ENCODE assay signal across 42 mouse cellular contexts in genomic region chr10:88715621-88716020, GRCm38 (mm10). TPM values are rescaled to one million over a fixed set of nuclear protein-coding genes. Genes with fewer than 3 reads are reported as not detected.
"Had no signal": no experiment of that assay in that cellular context is flagged by ENCODE, and none has a peak within 500 bp of the region (broad histone marks: within the 10 kb centered on the region; RNA-seq: fewer than 3 reads in every experiment).

No protein-coding gene starts in this region.

- H3K36me3 ChIP-seq: heart, embryonic 10.5 days; heart, embryonic 12.5 days; heart, embryonic 13.5 days; heart, embryonic 15.5 days; hindbrain, embryonic 10.5 days; hindbrain, embryonic 12.5 days; hindbrain, embryonic 13.5 days; hindbrain, embryonic 15.5 days; intestine, embryonic 15.5 days; kidney, embryonic 15.5 days had no signal

- H3K4me2 ChIP-seq: heart, embryonic 12.5 days; heart, embryonic 13.5 days; heart, embryonic 15.5 days; hindbrain, embryonic 12.5 days; hindbrain, embryonic 13.5 days; hindbrain, embryonic 14.5 days; hindbrain, embryonic 15.5 days; intestine, embryonic 15.5 days; kidney, embryonic 15.5 days had no signal

- H3K27ac ChIP-seq: heart, embryonic 10.5 days; heart, embryonic 13.5 days; heart, embryonic 15.5 days; hindbrain, embryonic 10.5 days; hindbrain, embryonic 12.5 days; hindbrain, embryonic 13.5 days; hindbrain, embryonic 14.5 days; hindbrain, embryonic 15.5 days; hindbrain, postnatal 0 days; intestine, embryonic 15.5 days; kidney, embryonic 15.5 days; kidney, postnatal 0 days; layer of hippocampus, adult 2 months; left cerebral cortex, adult 2 months had no signal

- H3K9me3 ChIP-seq: heart, embryonic 10.5 days; heart, embryonic 12.5 days; heart, embryonic 13.5 days; heart, embryonic 15.5 days; hindbrain, embryonic 10.5 days; hindbrain, embryonic 12.5 days; hindbrain, embryonic 13.5 days; hindbrain, embryonic 15.5 days; intestine, embryonic 15.5 days; kidney, embryonic 15.5 days had no signal

- H3K27me3 ChIP-seq: heart, embryonic 15.5 days; hindbrain, embryonic 12.5 days; hindbrain, embryonic 13.5 days; hindbrain, embryonic 15.5 days; intestine, embryonic 15.5 days had no signal

- H3K9ac ChIP-seq: heart, embryonic 12.5 days; heart, embryonic 13.5 days; heart, embryonic 15.5 days; hindbrain, embryonic 12.5 days; hindbrain, embryonic 13.5 days; hindbrain, embryonic 14.5 days; hindbrain, embryonic 15.5 days; intestine, embryonic 15.5 days; kidney, embryonic 15.5 days had no signal

- H3K4me3 ChIP-seq: heart, embryonic 10.5 days; heart, embryonic 12.5 days; heart, embryonic 13.5 days; heart, embryonic 15.5 days; hindbrain, embryonic 10.5 days; hindbrain, embryonic 12.5 days; hindbrain, embryonic 13.5 days; hindbrain, embryonic 15.5 days; intestine, embryonic 15.5 days; kidney, embryonic 15.5 days; layer of hippocampus, adult 2 months; left cerebral cortex, adult 2 months had no signal

- H3K4me1 ChIP-seq: heart, embryonic 10.5 days; heart, embryonic 12.5 days; heart, embryonic 13.5 days; heart, embryonic 15.5 days; hindbrain, embryonic 13.5 days; hindbrain, embryonic 15.5 days; intestine, embryonic 15.5 days; kidney, embryonic 15.5 days had no signal

- ATAC-seq: hindbrain, embryonic 16.5 days; hindbrain, postnatal 0 days; inflammation-experienced regulatory T-cells, adult 6 months; intestine, embryonic 15.5 days; intestine, embryonic 16.5 days; intestine, postnatal 0 days had no signal

- DNase-seq: heart, postnatal 10 days; heart, postnatal 14 days; heart, postnatal 36 days; heart, postnatal 4 days; kidney, adult 11 months; kidney, adult 18-20 months; kidney, adult 2 months; kidney, adult 8-10 months; kidney, adult 9 months; kidney, postnatal 10 days; kidney, postnatal 14 days; kidney, postnatal 25 days; kidney, postnatal 36 days; kidney, postnatal 4 days; layer of hippocampus, adult 9-11 months; layer of hippocampus, postnatal 36 days had no signal

RNA-seq across cellular contexts. Expression of gene Spic, which starts 30.8 kb away (rescaled TPM):
- total RNA-seq: heart, postnatal 4 days; hindbrain, postnatal 0 days; layer of hippocampus, adult 18-20 months; layer of hippocampus, adult 2 months; layer of hippocampus, adult 8-10 months; layer of hippocampus, postnatal 10 days; layer of hippocampus, postnatal 14 days; layer of hippocampus, postnatal 25 days; layer of hippocampus, postnatal 36 days; left cerebral cortex, adult 18-20 months; left cerebral cortex, adult 2 months had no signal
- polyA plus RNA-seq: heart, embryonic 10.5 days; hindbrain, embryonic 10.5 days; hindbrain, embryonic 11.5 days; hindbrain, embryonic 12.5 days; hindbrain, embryonic 15.5 days; hindbrain, postnatal 0 days had no signal
